Mouse (Mus musculus): ENCODE data around the gene Adgra3.

Gene Adgra3

GRCm38 (mm10) chr5:50031288-50031687, 27.5 kb downstream of the Adgra3 start:
- DNase-seq: no peak

GRCm38 (mm10) chr5:50029662-50030061, 29.1 kb downstream of the Adgra3 start:
- no peak for DNase-seq

GRCm38 (mm10) chr5:50027561-50027960, 31.2 kb downstream of the Adgra3 start:
- no peak for DNase-seq

- DNase-seq: no peak
These were observed 31.8 kb downstream of the Adgra3 start for GRCm38 (mm10) chr5:50027001-50027400.

- DNase-seq: no peak
These were observed 32.7 kb downstream of the Adgra3 start for GRCm38 (mm10) chr5:50026148-50026547.

- DNase-seq: no peak
These were observed 34.7 kb downstream of the Adgra3 start for GRCm38 (mm10) chr5:50024097-50024496.

GRCm38 (mm10) chr5:50015987-50016587, 42.7 kb downstream of the Adgra3 start:
- DNase-seq: no peak

- no peak for DNase-seq
These were observed 43.6 kb downstream of the Adgra3 start for GRCm38 (mm10) chr5:50015147-50015697.

DNA sequence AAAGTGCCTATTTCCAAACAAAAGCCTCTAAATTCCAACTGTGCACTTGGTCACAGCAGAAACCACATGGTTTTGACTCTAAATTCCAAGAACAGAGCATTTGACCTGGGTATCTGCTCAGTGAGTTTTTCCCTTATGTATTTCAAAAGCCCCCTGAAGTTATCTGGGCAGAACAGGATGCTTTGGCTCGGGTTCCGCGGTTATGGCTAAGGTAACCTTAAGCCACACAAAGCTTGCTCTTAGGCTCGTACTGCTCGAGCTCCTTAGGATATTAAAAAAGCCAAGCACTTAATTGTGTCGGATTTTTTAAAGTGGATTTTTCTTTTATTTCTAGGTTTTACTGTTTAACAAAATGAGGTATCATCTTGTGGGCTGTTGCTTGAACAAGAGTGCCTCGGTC, 44.1 kb downstream of the Adgra3 start:
- DNase-seq: no peak

GRCm38 (mm10) chr5:50013965-50014364, 44.8 kb downstream of the Adgra3 start:
- no peak for DNase-seq

GRCm38 (mm10) chr5:50008841-50009240, 50.0 kb downstream of the Adgra3 start:
- no peak for DNase-seq

- DNase-seq: no peak
These were observed 51.7 kb downstream of the Adgra3 start for GRCm38 (mm10) chr5:50006915-50007658.

- DNase-seq: no peak
These were observed 56.5 kb downstream of the Adgra3 start for GRCm38 (mm10) chr5:50002269-50002668.

- no peak for DNase-seq
These were observed 59.0 kb downstream of the Adgra3 start for GRCm38 (mm10) chr5:49999764-50000163.

GRCm38 (mm10) chr5:49997019-49997418, 61.8 kb downstream of the Adgra3 start:
- DNase-seq: no peak

- no peak for DNase-seq
These were observed 62.3 kb downstream of the Adgra3 start for GRCm38 (mm10) chr5:49996457-49996856.

GRCm38 (mm10) chr5:49990737-49991323, 68.0 kb downstream of the Adgra3 start:
- DNase-seq: no peak

- DNase-seq: no peak
These were observed 70.6 kb downstream of the Adgra3 start for GRCm38 (mm10) chr5:49988015-49988798.

DNA sequence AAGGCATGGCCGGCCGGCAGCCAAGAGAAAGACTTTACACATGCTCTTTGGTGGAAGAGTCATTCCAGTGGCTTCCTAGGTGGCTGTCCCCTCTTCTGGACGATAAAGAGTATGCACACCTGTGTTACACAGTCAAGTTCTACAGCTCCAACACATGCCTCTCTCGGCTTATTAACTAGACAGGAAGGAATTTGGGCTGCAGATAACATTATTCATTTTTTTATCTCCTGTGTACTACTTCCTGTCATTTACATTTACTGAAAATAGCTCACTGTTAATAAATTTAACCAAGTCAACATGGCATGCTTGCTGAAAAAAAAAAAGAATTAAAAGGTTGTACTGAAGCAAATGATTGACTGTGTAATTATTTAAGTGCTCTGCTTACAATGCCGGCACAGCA, 78.1 kb downstream of the Adgra3 start:
- DNase-seq: no peak

DNA sequence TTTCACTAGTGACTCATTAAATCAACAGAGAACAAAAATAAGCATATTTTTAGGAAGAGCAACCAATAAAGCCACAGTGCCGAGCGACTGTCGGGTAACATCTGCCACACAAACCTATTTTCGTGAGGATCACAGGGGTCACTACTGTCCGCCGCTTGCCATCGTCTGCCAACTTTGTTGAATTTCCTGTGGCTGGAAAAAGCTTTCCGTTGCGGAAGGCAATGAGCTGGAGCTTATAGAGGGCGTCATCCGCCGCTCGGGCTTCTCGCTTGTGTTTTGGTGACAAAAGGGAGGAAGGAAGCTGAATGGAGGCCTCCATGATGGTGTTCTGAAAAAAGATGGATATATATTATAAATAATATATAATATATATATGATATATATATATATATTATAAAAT, 79.6 kb downstream of the Adgra3 start:
- no peak for DNase-seq

DNA sequence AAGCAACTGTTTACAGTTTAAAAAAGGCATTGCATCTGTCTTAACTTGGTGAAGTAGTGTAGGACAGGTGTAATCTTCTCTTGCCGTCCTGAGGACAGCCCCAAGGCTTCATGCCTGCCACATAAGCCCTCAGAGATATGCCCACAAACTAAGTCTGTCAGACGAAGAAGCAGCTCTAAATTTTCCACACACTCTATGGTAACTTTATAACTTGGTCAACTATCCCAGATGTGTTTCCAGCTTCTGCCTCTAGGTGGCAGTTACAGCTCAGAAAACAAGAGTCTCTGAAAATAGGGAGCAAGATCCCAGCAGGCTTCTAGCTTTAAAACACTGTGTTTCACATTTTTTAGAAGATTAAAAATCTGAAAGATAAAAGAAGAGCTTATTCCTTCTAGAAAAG, 82.8 kb downstream of the Adgra3 start:
- peak; percentile 63 to 72 for DNase-seq

GRCm38 (mm10) chr5:49974211-49974610, 84.6 kb downstream of the Adgra3 start:
- no peak for DNase-seq

DNA sequence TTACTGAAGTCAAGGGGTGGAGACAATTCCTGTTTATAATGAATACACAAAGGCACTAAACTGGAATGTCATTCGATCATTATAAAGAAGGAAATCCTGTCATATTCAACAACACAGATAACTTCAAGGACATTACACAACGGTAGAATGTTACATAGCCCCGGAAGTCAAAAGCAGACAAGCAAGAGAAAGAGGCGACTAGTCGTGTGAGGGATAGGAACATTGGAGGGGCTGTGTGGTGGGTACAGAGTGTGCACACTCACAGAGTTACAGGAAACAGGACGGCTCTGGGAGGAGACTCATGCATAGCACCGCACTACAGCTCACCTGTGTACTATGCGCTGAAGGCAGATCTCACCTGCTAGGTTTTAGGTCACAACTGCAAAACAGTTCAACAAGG, 89.1 kb downstream of the Adgra3 start:
- DNase-seq: no peak

All from cerebellum, adult 18-20 months (tissue).